Mouse (Mus musculus) liver, embryonic 11.5 days (tissue): ENCODE data around the gene Paqr4. TPM values are rescaled to one million over a fixed set of nuclear protein-coding genes. Genes with fewer than 3 reads are reported as not detected.

Experiments used
- ATAC-seq: fragments of 200-750 bp; cut with Nextera tagmentation; replicated peaks from 2 replicates; pipeline ENCODE4 v1.8.0; 2017; ENCODE audit warnings: moderate number of reproducible peaks, mild to moderate bottlenecking, moderate TSS enrichment, moderate library complexity; ENCODE audit not compliant: low FRiP score
- DNase-seq: peaks from one replicate; pipeline ENCODE4 v3.0.0-alpha.2; 2017; ENCODE audit warnings: low spot score
- H3K27ac ChIP-seq: fragments of 300-500 bp; sonication (generic); 2 replicates; pipeline ENCODE4 v1.5.1; 2014; ENCODE audit warnings: mild to moderate bottlenecking, low read depth, low read length, control low read depth
- H3K27me3 ChIP-seq: fragments of 300-500 bp; sonication (generic); replicated peaks from 2 replicates; pipeline ENCODE4 v1.6.1; 2014; ENCODE audit warnings: low read length, mixed read lengths; ENCODE audit not compliant: control insufficient read depth, insufficient read depth
- H3K36me3 ChIP-seq: fragments of 300-500 bp; sonication (generic); 2 replicates; pipeline ENCODE4 v1.6.1; 2014; ENCODE audit warnings: mild to moderate bottlenecking, low read length, moderate library complexity, mixed read lengths; ENCODE audit not compliant: control insufficient read depth, insufficient read depth
- H3K4me1 ChIP-seq: fragments of 300-500 bp; sonication (generic); replicated peaks from 2 replicates; pipeline ENCODE4 v1.6.1; 2014; ENCODE audit warnings: low read length, mixed read lengths; ENCODE audit not compliant: control insufficient read depth, insufficient read depth
- H3K4me2 ChIP-seq: fragments of 300-500 bp; sonication (generic); 2 replicates; pipeline ENCODE4 v1.6.1; 2014; ENCODE audit warnings: mild to moderate bottlenecking, control low read depth, moderate library complexity
- H3K4me3 ChIP-seq: fragments of 300-500 bp; sonication (generic); 2 replicates; pipeline ENCODE4 v1.5.1; 2014; ENCODE audit warnings: low read depth, low read length, control low read depth
- H3K9ac ChIP-seq: fragments of 300-500 bp; sonication (generic); 2 replicates; pipeline ENCODE4 v1.6.1; 2014; ENCODE audit warnings: low read depth, low read length, control low read depth
- H3K9me3 ChIP-seq: fragments of 300-500 bp; sonication (generic); 2 replicates; pipeline ENCODE4 v1.6.1; 2016; ENCODE audit warnings: low read length, inconsistent platforms, mixed read lengths; ENCODE audit not compliant: control insufficient read depth
- WGBS: fragments of 180-500 bp; shearing (Covaris S2); extraction: QIAGEN DNeasy Blood & Tissue Kit; methylation state at CpG from one replicate; pipeline ENCODE4 v1.1.7; 2014; 5-methylcytosine and 5-hydroxymethylcytosine counted together
- polyA plus RNA-seq: library from polyadenylated mRNA; unstranded; fragments of >200 nt; fragmentation: Nextera tagmentation; extraction: Ambion mirVana; gene quantifications from 2 replicates; pipeline ENCODE4 v1.2.1, GENCODE M21; 2014

The Paqr4 gene
- polyA plus RNA-seq, 1 experiment from 2014 or later: 11.4 TPM

DNA sequence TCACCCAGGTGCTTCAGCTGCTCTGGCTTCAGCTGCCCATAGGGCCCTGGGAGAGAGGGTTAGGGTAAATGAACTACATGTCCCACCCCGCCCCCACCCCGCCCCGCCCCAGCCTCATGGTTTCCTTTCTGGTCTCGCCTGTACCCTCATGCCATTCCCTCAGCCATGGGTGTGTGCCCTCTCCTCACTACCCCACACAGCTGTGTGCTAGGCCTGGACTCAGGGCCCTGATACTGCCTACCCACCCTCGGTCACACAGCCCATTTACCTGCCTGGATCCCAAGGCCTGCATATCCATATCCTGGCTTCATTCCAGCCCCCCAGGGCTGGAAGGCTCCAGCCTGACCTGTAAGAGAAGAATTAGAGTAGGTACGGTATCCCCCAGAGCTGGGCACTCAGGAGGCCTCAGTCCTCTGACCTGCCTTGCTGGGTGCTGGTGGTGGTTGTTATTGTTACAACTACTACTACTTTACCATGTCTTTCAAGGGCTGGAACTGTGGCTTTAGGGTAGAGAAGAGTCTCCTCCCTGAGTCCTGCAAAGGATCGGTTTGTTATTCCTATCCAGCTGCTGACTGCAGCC is 35.1 kb downstream of the Paqr4 start:
- WGBS: 70% methylated on average over 7 of the region's 7 CpGs
- Histone ChIP-seq H3K27me3 (peaks cover 10% of the 10 kb centered on the region), H3K4me2 (no peak overlapping the region), H3K9ac (no peak overlapping the region), H3K4me1 (no peaks in the 10 kb centered on the region), H3K36me3 (no peaks in the 10 kb centered on the region), H3K4me3 (no peak overlapping the region), H3K9me3 (no peaks in the 10 kb centered on the region), H3K27ac (no peak overlapping the region)
- ATAC-seq: no peak
- DNase-seq: no peak

DNA sequence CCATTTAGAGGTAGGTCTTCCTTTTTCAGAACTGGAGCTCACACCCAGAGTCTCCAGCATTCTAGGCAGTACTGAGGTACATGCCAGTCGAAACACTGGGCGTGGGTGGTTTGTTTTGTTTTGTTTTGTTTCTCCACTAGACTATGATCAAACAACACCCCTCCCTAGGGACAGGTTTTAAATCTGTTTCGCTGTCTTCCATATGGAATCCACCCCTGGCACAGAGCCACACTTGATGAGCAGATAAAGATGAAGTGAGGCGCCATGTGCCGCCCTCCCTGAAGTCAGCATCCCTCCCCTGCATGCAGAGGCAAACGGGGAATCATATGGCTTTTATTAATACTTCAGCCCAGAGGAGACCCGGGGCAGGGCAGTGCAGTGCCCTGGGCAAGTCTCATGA is 35.9 kb downstream of the Paqr4 start:
- Histone ChIP-seq H3K36me3 (no peaks in the 10 kb centered on the region), H3K4me2 (no peak overlapping the region), H3K4me1 (no peaks in the 10 kb centered on the region), H3K4me3 (no peak overlapping the region), H3K27ac (no peak overlapping the region), H3K27me3 (peaks cover 17% of the 10 kb centered on the region), H3K9ac (no peak overlapping the region), H3K9me3 (no peaks in the 10 kb centered on the region)
- WGBS: 62% methylated on average over 7 of the region's 7 CpGs
- ATAC-seq (no peak), DNase-seq (no peak)

DNA sequence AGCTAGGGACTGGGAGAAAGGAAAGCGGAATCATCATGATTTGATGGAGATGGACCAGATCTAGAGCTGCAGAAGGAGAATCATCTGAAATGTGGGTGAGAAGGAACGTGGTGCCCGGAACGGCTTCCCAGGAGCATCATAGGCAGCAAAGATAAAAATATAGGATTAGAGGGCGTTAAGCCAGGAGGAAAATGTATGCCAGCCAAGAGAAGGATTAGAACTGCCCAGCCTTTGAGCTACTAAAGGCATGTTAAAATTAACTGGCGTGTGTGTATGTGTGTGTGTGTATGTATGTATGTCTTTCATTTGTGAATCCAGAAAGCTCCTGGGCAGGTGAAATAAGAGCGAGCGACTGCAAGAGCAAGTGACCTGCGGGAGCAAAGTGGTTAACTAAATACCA is 37.4 kb downstream of the Paqr4 start:
- Histone ChIP-seq H3K27ac (no peak overlapping the region), H3K9ac (no peak overlapping the region), H3K4me1 (0 out of 2 replicates have a peak, but pooled peaks cover 3% of the 10 kb centered on the region), H3K4me3 (no peak overlapping the region), H3K27me3 (peaks cover 32% of the 10 kb centered on the region), H3K9me3 (no peaks in the 10 kb centered on the region), H3K4me2 (no peak overlapping the region), H3K36me3 (no peaks in the 10 kb centered on the region)
- no peak for DNase-seq
- no peak for ATAC-seq
- WGBS: 80% methylated on average over 9 of the region's 9 CpGs

DNA sequence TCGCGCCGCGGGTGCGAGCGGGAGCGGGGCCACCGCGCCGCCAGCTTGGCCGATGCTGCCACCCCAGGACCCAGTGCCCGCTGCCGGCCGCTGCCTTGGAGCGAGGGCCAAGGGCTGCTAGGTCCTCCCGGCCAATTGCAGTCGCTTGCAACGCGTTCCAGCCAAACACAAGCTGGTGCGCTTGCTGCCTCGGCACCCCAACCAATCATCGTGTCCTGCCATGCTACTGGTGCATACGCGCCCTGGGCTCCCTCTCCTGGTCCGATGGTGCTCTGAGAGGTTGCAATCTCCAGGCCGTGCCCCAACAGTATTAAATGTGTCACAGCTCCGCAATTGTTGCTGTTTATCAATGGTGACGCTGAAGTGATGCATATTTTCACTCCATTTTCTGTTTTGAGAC is 40.6 kb downstream of the Paqr4 start:
- Histone ChIP-seq H3K4me2 (peak overlapping the region; percentile 98), H3K9ac (no peak overlapping the region), H3K27ac (no peak overlapping the region), H3K4me1 (peaks cover 3% of the 10 kb centered on the region; the same call in 1 of the 2 replicates), H3K36me3 (no peaks in the 10 kb centered on the region), H3K27me3 (peaks cover 42% of the 10 kb centered on the region), H3K9me3 (no peaks in the 10 kb centered on the region), H3K4me3 (peak overlapping the region; percentile 72)
- 0% methylated on average over 16 of the region's 28 CpGs for WGBS
- DNase-seq (peak; percentile 73), ATAC-seq (peak; percentile 93)

DNA sequence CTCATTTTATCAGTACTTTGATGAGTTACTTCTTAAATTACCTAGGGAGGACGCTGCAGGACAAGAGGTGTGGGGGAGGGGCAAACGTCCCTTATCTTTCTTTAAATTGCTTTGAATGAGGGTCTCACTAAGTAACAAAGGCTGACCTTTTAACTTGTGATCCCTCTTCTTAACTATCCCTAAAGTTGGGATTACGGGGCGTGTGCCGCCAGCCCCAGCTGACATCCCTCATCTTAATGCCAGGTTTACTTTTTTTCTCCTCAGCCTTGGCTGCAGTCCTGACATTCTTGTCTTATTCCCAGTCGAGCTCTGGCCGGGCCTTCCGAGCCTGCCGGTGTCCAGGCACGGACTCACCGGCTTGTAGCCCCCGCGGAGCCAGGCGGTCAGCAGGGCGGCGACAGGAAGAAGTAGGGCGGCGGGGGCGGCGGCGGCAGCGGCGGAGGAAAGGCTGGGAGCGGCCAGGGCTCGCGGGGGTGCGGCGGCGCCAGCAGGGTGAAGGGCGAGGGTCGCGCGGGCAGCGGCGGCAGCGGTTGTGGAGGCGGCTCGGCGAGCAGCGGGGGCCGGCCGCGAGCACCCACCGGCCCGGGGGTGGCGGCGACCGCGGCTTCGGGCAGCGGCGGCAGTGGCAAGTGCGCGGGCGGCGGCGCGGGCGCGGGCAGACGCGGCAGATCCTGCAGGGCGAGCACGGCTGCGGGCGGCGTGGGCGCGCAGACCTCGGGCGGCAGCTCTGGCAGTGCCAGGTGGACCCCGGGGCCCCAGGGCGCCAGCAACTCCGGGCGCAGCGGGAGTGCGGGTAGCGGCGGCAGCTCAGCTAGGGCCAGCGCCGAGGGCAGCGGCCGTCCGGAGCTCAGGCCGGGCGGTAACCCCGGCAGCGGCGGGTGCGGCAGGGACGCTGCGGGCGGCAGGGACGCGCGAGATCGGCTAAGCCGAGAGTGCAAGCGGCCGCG is 41.3 kb downstream of the Paqr4 start:
- peaks cover 3% of the 10 kb centered on the region; the same call in 1 of the 2 replicates for H3K4me1 ChIP-seq
- peak overlapping the region; percentile 98 for H3K4me2 ChIP-seq
- H3K9me3 ChIP-seq: no peaks in the 10 kb centered on the region
- H3K27me3 ChIP-seq: peaks cover 44% of the 10 kb centered on the region
- peak overlapping the region; percentile 72 for H3K4me3 ChIP-seq
- peak overlapping the region; percentile 50 for H3K9ac ChIP-seq
- peak; percentile 58 for DNase-seq
- WGBS: under 1% methylated on average over 95 of the region's 101 CpGs
- ATAC-seq: no peak; the same call in none of the 2 replicates
- H3K27ac ChIP-seq: no peak overlapping the region
- H3K36me3 ChIP-seq: no peaks in the 10 kb centered on the region

DNA sequence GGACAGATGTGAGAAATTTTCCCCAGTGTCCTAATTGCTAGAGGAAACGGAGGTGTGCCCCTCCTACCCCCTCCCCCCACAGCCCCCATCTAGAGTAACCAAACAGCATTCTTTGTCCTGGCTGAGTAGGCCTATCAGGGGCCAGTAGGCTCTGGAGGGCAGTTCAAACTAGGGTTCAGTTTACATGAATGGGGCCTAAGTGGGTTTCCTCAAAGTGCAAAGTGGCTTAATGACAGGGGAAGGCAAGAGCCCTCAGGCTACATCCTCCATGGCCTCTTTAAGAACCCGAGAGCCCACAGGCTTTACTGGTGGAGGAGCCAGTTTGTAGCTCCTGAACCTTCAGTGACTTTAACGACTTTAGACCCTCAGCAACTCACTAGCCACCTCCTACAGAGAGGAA is 44.9 kb downstream of the Paqr4 start:
- H3K4me3 ChIP-seq: no peak overlapping the region
- no peaks in the 10 kb centered on the region for H3K9me3 ChIP-seq
- H3K9ac ChIP-seq: no peak overlapping the region
- H3K4me1 ChIP-seq: peaks cover 3% of the 10 kb centered on the region; the same call in 1 of the 2 replicates
- peaks cover 47% of the 10 kb centered on the region for H3K27me3 ChIP-seq
- WGBS: 17% methylated on average over 3 of the region's 3 CpGs
- ATAC-seq (no peak), DNase-seq (no peak)
- H3K36me3 ChIP-seq: no peaks in the 10 kb centered on the region
- H3K27ac ChIP-seq: no peak overlapping the region
- H3K4me2 ChIP-seq: no peak overlapping the region

DNA sequence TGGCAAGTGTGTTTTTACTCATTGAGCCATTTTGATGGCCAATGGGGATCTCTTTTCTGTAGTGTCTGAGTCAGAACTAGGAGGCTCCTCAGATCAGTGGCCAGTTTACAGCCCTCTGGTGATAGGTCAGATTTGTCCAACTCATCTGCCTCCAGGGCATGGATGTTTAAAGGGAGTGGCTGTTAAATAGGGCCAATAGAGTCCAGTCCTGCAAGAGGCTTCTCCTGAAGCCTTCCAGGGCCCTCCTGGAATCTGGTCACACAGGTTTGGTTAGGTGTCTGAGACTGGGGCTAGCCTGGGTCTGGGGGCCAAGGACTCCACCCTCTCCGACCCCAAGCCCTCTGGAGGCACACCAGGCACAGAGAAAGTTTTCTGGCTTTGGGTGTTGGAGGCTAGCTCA is 46.2 kb downstream of the Paqr4 start:
- ATAC-seq: no peak
- peaks cover 36% of the 10 kb centered on the region for H3K27me3 ChIP-seq

More for the DNA sequence above, 46.2 kb downstream of the Paqr4 start:
- H3K36me3 ChIP-seq: no peaks in the 10 kb centered on the region
- H3K9ac ChIP-seq: no peak overlapping the region
- H3K4me1 ChIP-seq: peaks cover 3% of the 10 kb centered on the region; the same call in 1 of the 2 replicates
- no peak overlapping the region for H3K4me2 ChIP-seq
- H3K9me3 ChIP-seq: no peaks in the 10 kb centered on the region
- 68% methylated on average over 1 of the region's 1 CpGs for WGBS
- no peak overlapping the region for H3K4me3 ChIP-seq
- no peak overlapping the region for H3K27ac ChIP-seq
- no peak for DNase-seq
